Mouse (Mus musculus): ENCODE measurements at regions not wholly inside any gene's neighbourhood (a gene's known extent, or its start where the extent isn't known, plus 50 kb on each side); places are given as distances from the start of the nearest gene placed in this dataset.

- TF ChIP-seq EP300 (optimal IDR thresholded peaks at IDR 0.05), result no peak
- TF ChIP-seq CTCF (IDR thresholded peaks at IDR 0.05; ENCODE audit: low read depth), result peak; percentile 15; the same call in 1 of the 2 replicates
These were observed 182.8 kb downstream of the Suds3 start for GRCm38 (mm10) chr5:116933105-116933504.
